Mouse (Mus musculus) heart, adult 2 months (tissue): ENCODE measurements at regions not wholly inside any gene's neighbourhood (a gene's known extent, or its start where the extent isn't known, plus 50 kb on each side); places are given as distances from the start of the nearest gene placed in this dataset.
A peak's percentile ranks its signal among the peaks of the same experiment; 100 is the strongest.
"Not testable (repeated sequence)": the region's sequence is repeated elsewhere in the genome, so short reads cannot be mapped to it uniquely, and the experiment has no call there.

Experiments
- DNase-seq, 2 experiments: peaks; one replicate each; pipeline ENCODE4 v3.0.0; 2021
- H3K27ac ChIP-seq: fragments of 200-600 bp; 2 replicates; pipeline ENCODE4 v1.8.1; 2022
- H3K27me3 ChIP-seq: fragments of 200-500 bp; 2 replicates; pipeline ENCODE4 v1.6.1; 2012; ENCODE audit warnings: mild to moderate bottlenecking, low read length, inconsistent platforms, mixed read lengths; ENCODE audit not compliant: control insufficient read depth, insufficient read depth
- H3K36me3 ChIP-seq: fragments of 200-500 bp; 2 replicates; pipeline ENCODE4 v1.6.1; 2012; ENCODE audit warnings: low read length, inconsistent platforms; ENCODE audit not compliant: control insufficient read depth, insufficient read depth
- H3K4me1 ChIP-seq: fragments of 200-500 bp; 2 replicates; pipeline ENCODE4 v1.6.1; 2011; ENCODE audit warnings: low read length; ENCODE audit not compliant: control insufficient read depth, insufficient read depth
- H3K4me3 ChIP-seq: fragments of 200-600 bp; 2 replicates; pipeline ENCODE4 v1.8.1; 2022
- H3K79me2 ChIP-seq: fragments of 200-500 bp; replicated peaks from 2 replicates; pipeline ENCODE4 v1.6.1; 2012; ENCODE audit warnings: mild to moderate bottlenecking, inconsistent platforms, low read length, moderate library complexity, mixed read lengths; ENCODE audit not compliant: control insufficient read depth, insufficient read depth
- H3K9ac ChIP-seq: fragments of 200-500 bp; 2 replicates; pipeline ENCODE4 v1.6.1; 2012; ENCODE audit warnings: low read depth, mild to moderate bottlenecking, control low read depth, inconsistent platforms, low read length, mixed read lengths
- CTCF ChIP-seq: fragments of 200-600 bp; IDR thresholded peaks from 2 replicates; pipeline ENCODE4 v1.8.1; 2022; ENCODE audit warnings: antibody characterized with exemption, mild to moderate bottlenecking, moderate library complexity
- EP300 ChIP-seq: fragments of 200-500 bp; IDR thresholded peaks from 2 replicates; pipeline ENCODE4 v1.6.1; 2011; ENCODE audit warnings: low read depth, low read length, control low read depth; ENCODE audit not compliant: insufficient read depth
- POLR2A ChIP-seq: fragments of 200-500 bp; IDR thresholded peaks from 2 replicates; pipeline ENCODE4 v1.6.1; 2011; ENCODE audit warnings: mild to moderate bottlenecking, low read depth, low read length, control low read depth; ENCODE audit not compliant: insufficient read depth
- WGBS: fragments of 180-500 bp; shearing (Covaris S2); methylation state at CpG from one replicate; pipeline ENCODE4 v1.1.7; 2018; 5-methylcytosine and 5-hydroxymethylcytosine counted together
- intact Hi-C: fragments of 180-260 bp; cut with DNase I; formaldehyde crosslinking; loops from one replicate; pipeline ENCODE4 v1.15.1; 2025

DNA sequence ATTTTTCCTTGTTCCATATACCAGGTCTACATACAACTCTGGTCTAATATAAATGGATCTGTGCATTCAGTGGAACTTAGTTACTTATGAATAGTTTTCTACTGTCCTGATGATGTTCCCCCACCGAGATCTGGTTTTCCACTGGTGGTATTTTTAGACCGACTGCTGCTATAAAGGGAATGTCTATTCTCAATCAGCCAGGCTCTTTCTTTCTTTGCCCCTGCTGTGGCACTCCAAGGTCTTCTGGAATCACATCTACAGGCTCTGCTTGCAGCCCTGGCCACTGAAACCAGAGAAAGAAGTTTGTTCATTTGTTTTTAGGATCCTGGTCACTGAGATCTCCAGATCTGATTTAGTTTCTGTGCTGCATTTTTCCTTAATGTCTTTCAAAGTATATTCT lies 810.4 kb downstream of the Abca13 start:
- intact Hi-C loops = no loop called here
- DNase-seq = peak in 1 of 2 experiments; percentile 18
- Histone ChIP-seq H3K79me2 (no peaks in the 10 kb centered on the region), H3K4me1 (no peaks in the 10 kb centered on the region), H3K9ac (no peak overlapping the region), H3K27ac (peak overlapping the region; percentile 60), H3K4me3 (no peak overlapping the region), H3K36me3 (no peaks in the 10 kb centered on the region), H3K27me3 (no peaks in the 10 kb centered on the region)
- TF ChIP-seq EP300 = no peak
- TF ChIP-seq CTCF = no peak
- TF ChIP-seq POLR2A = no peak
- 36% methylated on average over 2 of the region's 2 CpGs for WGBS

DNA sequence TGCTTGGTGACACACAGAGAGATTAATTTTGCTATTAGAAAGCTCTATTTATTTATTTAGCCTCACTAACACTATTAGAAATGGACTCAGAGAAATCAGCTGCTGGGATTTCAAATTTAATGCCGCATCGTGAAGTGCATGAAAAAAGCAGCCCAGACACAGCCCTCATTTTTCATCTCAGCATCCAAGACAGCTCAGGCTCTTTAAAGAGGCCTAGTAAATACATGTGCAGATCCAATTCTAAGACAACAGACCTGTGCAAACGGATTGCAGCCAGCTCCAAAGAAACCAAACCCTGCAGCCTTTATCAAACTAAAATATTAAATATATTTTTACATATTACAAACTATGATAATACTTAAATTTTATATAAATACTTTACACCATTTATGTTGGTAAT lies 815.1 kb downstream of the Abca13 start:
- Histone ChIP-seq H3K36me3 (no peaks in the 10 kb centered on the region), H3K27ac (no peak overlapping the region), H3K9ac (no peak overlapping the region), H3K27me3 (no peaks in the 10 kb centered on the region), H3K79me2 (no peaks in the 10 kb centered on the region), H3K4me1 (no peaks in the 10 kb centered on the region), H3K4me3 (no peak overlapping the region)
- intact Hi-C loops = no loop called here
- WGBS = 78% methylated on average over 3 of the region's 3 CpGs
- no peak for DNase-seq
- TF ChIP-seq POLR2A (no peak), EP300 (no peak), CTCF (no peak)

DNA sequence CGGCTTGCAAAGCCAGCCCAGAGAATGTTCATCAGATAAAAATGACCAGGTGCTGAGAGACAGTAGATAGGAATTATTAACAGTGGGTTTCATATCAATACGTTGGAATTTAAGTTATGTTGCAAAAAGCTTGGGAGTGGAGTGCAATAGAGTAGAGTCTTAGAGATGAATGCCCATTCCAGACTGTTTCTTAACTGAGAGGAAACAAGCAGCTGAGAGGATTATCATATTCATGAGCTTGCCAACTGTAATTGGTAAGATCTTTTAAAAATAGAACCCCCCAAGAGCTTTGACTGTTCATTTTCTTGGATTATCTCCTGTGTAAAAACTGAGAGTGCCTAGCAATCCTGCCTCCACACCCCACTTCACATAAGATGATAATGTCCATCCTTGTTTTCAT lies 854.9 kb downstream of the Abca13 start:
- TF ChIP-seq EP300 (no peak), CTCF (no peak), POLR2A (no peak)
- intact Hi-C loops = no loop called here
- Histone ChIP-seq H3K27me3 (no peaks in the 10 kb centered on the region), H3K4me3 (no peak overlapping the region), H3K27ac (no peak overlapping the region), H3K4me1 (no peaks in the 10 kb centered on the region), H3K79me2 (no peaks in the 10 kb centered on the region), H3K36me3 (no peaks in the 10 kb centered on the region), H3K9ac (no peak overlapping the region)
- DNase-seq = no peak
- 43% methylated on average over 2 of the region's 2 CpGs for WGBS

DNA sequence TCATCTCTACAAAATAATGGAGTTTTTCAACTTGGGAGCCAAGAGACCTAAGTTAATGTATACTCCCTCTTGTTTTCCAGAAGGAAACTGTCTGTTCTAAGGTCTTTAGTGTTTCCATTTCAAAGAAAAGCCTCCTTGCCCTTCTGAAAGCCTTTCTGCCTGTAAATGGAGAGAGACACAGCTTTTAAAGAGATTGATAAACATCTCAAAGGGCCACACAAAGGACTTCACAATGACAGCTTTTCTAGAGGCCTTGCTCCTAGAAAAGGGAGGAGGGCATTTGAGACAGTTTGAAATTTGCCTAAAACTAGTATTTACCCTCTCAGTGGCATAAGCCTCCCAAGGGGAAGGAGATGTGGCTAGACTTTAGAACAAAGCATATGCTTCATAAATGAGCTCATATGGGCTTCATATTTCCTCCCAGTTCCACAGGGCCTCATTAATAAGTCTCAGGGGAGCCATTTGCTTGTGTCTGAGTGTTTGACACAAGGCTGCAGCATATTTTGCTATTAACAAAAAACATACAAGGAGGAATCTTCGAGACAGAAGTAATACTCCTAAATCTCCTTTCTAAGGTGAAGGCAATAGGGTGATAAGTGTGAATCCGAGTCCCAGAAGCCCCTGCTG lies 860.0 kb downstream of the Abca13 start:
- intact Hi-C loops = no loop called here
- WGBS = 52% methylated on average over 2 of the region's 2 CpGs

DNA sequence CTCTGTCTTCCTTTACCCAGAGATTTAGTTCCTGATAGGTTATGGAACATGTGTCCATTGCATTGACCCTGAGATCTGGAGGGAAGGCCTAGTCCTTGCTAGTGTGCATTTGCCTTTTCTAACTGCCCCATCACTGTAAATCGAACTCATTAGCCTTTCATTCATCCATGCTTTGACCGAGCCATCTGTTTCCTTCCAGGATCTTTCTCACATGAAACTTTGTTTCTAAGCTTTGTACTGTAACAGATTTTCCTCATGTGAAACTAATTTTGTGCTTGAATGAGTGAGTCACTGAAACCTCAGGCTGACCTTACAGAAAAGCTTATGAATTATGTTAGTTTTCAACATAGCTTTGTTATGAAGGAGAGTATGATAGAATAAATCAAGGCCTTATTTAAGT lies 880.1 kb downstream of the Abca13 start:
- Histone ChIP-seq H3K4me1 (no peaks in the 10 kb centered on the region), H3K36me3 (no peaks in the 10 kb centered on the region), H3K79me2 (no peaks in the 10 kb centered on the region), H3K9ac (no peak overlapping the region), H3K27ac (no peak overlapping the region), H3K4me3 (no peak overlapping the region), H3K27me3 (no peaks in the 10 kb centered on the region)
- WGBS = 72% methylated on average over 2 of the region's 2 CpGs
- intact Hi-C loops = no loop called here
- TF ChIP-seq CTCF = no peak
- DNase-seq = no peak

More for the DNA sequence above, 860.0 kb downstream of the Abca13 start:
- no peak overlapping the region for H3K4me3 ChIP-seq
- H3K4me1 ChIP-seq = no peaks in the 10 kb centered on the region
- TF ChIP-seq EP300 (no peak), CTCF (no peak)
- H3K27me3 ChIP-seq = no peaks in the 10 kb centered on the region
- H3K79me2 ChIP-seq = no peaks in the 10 kb centered on the region
- H3K27ac ChIP-seq = no peak overlapping the region
- no peak for DNase-seq
- H3K9ac ChIP-seq = no peak overlapping the region
- no peaks in the 10 kb centered on the region for H3K36me3 ChIP-seq

DNA sequence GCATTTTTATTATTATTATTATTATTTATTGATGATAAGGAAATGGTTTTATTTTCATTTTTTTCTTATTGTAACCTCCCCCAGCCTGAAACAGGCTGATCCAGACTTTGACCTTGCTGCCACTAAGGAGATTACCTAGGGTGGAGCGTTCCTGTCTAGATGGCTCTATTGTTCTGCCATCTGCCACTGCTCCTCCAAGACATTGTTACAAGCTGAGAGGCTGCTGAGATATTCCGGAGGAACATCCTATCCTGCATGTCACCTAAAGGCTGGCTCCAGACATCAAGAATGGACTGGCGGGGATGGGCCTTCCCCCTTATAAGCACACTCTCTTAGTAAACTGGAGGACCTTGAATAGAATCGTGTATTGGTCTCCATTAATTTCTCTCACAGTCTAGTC lies 896.2 kb downstream of the Abca13 start:
- no peak overlapping the region for H3K9ac ChIP-seq
- WGBS = 70% methylated on average over 4 of the region's 4 CpGs

DNA sequence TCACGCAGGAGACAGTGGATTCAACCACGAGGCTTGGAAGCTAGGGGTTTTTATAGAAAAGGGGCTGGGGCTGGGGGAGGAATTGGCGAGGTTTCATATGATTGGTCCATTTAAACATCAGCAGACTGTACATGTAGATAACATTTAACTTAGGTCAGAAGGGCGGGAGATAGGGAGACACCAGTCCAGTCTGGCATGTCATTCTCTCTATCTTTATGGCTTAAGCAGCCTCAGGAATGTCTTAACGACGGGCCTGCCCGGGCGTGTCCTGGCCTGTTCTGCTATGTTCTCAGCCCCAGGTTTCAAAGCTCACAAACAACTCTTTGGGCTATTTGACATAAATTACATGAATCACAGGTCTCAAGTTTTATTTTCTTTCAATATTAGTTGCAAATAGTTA lies 910.6 kb downstream of the Abca13 start:
- DNase-seq, H3K79me2 ChIP-seq, H3K9ac ChIP-seq, intact Hi-C loops, H3K4me3 ChIP-seq, H3K27ac ChIP-seq, H3K36me3 ChIP-seq, H3K4me1 ChIP-seq, H3K27me3 ChIP-seq: not testable (repeated sequence)
- WGBS = 62% methylated on average over 8 of the region's 8 CpGs

More for the DNA sequence above, 896.2 kb downstream of the Abca13 start:
- Histone ChIP-seq H3K4me3 (no peak overlapping the region), H3K27me3 (no peaks in the 10 kb centered on the region), H3K36me3 (no peaks in the 10 kb centered on the region), H3K4me1 (no peaks in the 10 kb centered on the region), H3K27ac (no peak overlapping the region), H3K79me2 (no peaks in the 10 kb centered on the region)
- TF ChIP-seq EP300 (no peak), CTCF (no peak), POLR2A (no peak)
- no peak for DNase-seq
- intact Hi-C loops = no loop called here
